In the genomic region with DNA sequence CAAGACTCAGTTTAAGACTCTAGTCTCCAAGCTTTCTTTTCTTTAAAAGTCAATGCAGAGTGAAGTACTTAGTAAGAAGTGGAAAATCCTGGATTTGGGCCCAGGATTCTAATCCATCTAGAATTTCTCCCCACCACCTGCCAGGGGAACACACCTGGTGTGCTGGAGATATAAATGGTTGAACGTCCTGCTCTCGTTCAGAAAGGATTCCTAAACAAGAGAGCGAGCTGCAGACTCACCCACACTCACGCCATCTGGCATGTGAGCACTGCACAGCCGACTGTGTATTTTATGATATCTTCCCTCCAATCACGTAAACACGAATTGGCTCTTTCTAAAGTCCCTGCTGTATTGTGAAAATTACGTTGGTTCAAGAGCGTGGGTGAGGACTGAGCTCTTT, we compare ENCODE assay signal across 11 mouse cellular contexts. TPM values are rescaled to one million over a fixed set of nuclear protein-coding genes. Genes with fewer than 3 reads are reported as not detected.
DNase-seq lines count a peak whose midpoint lies in the region; TF ChIP-seq lines count a peak whose summit lies in the region.
"Had no signal": no experiment of that assay in that cellular context is flagged by ENCODE, and none has a peak within 500 bp of the region (broad histone marks: within the 10 kb centered on the region; RNA-seq: fewer than 3 reads in every experiment).

No protein-coding gene starts in this region.

- no peak for TF ChIP-seq POLR2A in brain, embryonic 14.5 days (IDR thresholded peaks at IDR 0.05; ENCODE audit: borderline replicate concordance, extremely low read depth, insufficient read depth, insufficient read length, poor library complexity, severe bottlenecking)

- intact Hi-C loops in left cerebral cortex, postnatal 25 days (cut with DNase I) = no loop called here

- TF ChIP-seq CTCF in brain, embryonic 14.5 days (IDR thresholded peaks at IDR 0.05; ENCODE audit: borderline replicate concordance, extremely low read depth, insufficient read depth, insufficient read length) = no peak

- peak; percentile 81 for DNase-seq in heart, adult 11 months
- no peak for DNase-seq in heart, adult 8-10 months (ENCODE audit: low spot score)
- peak; percentile 53 for DNase-seq in brain, embryonic 14.5 days (ENCODE audit: low read depth)
- DNase-seq in layer of hippocampus, adult 18-20 months (ENCODE audit: low spot score in 2 of 2) = peak; percentile 72 to 83
- peak; percentile 58 to 70 for DNase-seq in left cerebral cortex, postnatal 25 days (ENCODE audit: low spot score in 2 of 2)
- no peak for DNase-seq in gastrocnemius, postnatal 25 days
- no peak for DNase-seq in thymus, postnatal 10 days (ENCODE audit: low spot score in 2 of 2)
- DNase-seq in kidney, postnatal 14 days = no peak
- DNase-seq: heart, postnatal 14 days; kidney, postnatal 36 days; retina, postnatal 1 day had no signal

RNA-seq across cellular contexts. Expression of a gene that starts 32.2 kb away (rescaled TPM):
- under 1 TPM; 0.22 to 0.87 (median 0.46) TPM for total RNA-seq in heart, adult 8-10 months (2022)
- polyA plus RNA-seq in brain, embryonic 14.5 days (2012; rRNA removed) = 61.6 and 92.8 TPM in 2 replicates
- 100 to 1,000 TPM in 1 of 2 experiments, 10 to 100 TPM in 1; 81.2 to 109 TPM for total RNA-seq in layer of hippocampus, adult 18-20 months (2021)
- total RNA-seq in left cerebral cortex, postnatal 25 days (2021) = 100 to 1,000 TPM; 119 to 130 TPM
- under 1 TPM in 1 of 2 experiments, not detected in 1; 0.29 TPM for total RNA-seq in gastrocnemius, postnatal 25 days (2021)

Comparison
In these comparisons a context has a peak if more than half of its experiments do, and no peak if none do; other contexts are left out.
1. DNase-seq: peak in heart, adult 11 months (single experiment), brain, embryonic 14.5 days (single experiment), layer of hippocampus, adult 18-20 months (2 of 2) and left cerebral cortex, postnatal 25 days (2 of 2); none in heart, adult 8-10 months (single experiment), gastrocnemius, postnatal 25 days (single experiment), thymus, postnatal 10 days (0 of 2) and kidney, postnatal 14 days (single experiment).
2. RNA of a gene that starts 32.2 kb away (total RNA-seq): 119 to 130 TPM in left cerebral cortex, postnatal 25 days and 81.2 to 109 TPM in layer of hippocampus, adult 18-20 months; 0.22 to 0.87 TPM in heart, adult 8-10 months and 0.29 TPM in gastrocnemius, postnatal 25 days; every median in the first group is over 10 times any median in the second.